Mouse (Mus musculus) small intestine, adult 2 months (tissue): ENCODE data around the gene Kcnh7.

ENCODE experiments used
- CTCF ChIP-seq: fragments of 200-500 bp; IDR thresholded peaks from 2 replicates; pipeline ENCODE4 v1.5.1; 2012; ENCODE audit warnings: low read depth, mild to moderate bottlenecking, control low read depth, inconsistent platforms, low read length, moderate library complexity, mixed read lengths; ENCODE audit not compliant: insufficient replicate concordance, insufficient read length; ENCODE audit errors: extremely low read depth
- POLR2A ChIP-seq: fragments of 200-500 bp; IDR thresholded peaks from 2 replicates; pipeline ENCODE4 v1.6.1; 2012; ENCODE audit warnings: low read depth, mild to moderate bottlenecking, control low read depth, inconsistent platforms, low read length, moderate library complexity

DNA sequence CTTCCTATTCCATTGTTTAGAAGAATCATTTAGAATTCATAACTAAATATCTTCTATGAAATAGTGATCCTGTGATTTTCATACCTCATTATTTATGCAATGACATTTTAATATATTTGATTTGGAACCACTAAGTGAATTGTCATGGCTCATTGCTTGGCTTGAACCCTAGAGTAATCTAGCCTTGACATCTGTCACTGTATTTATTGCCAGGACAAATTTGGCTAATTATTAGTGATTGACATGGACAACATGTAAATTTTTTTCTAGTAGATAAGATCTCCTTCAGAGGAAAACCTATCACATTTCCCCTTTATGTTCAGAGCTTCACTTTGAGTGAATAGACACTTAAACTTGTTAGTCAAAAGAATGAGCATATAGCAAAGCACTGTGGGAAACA, 195.5 kb downstream of the Kcnh7 start:
- TF ChIP-seq POLR2A (no peak), CTCF (no peak)
